Mouse (Mus musculus) stomach, embryonic 16.5 days (tissue): Measurements from ENCODE around the gene H2al1c. TPM values are rescaled to one million over a fixed set of nuclear protein-coding genes. Genes with fewer than 3 reads are reported as not detected.
"Not testable (repeated sequence)": the region's sequence is repeated elsewhere in the genome, so short reads cannot be mapped to it uniquely, and the experiment has no call there.

Experiments used
- ATAC-seq: fragments of 200-750 bp; cut with Nextera tagmentation; 2 replicates; pipeline ENCODE4 v1.8.0; 2017; ENCODE audit warnings: moderate number of reproducible peaks, moderate TSS enrichment; ENCODE audit not compliant: insufficient read depth, low FRiP score
- H3K27ac ChIP-seq: fragments of 300-500 bp; sonication (generic); 2 replicates; pipeline ENCODE4 v1.5.1; 2014; ENCODE audit warnings: low read length
- H3K27me3 ChIP-seq: fragments of 300-500 bp; sonication (generic); 2 replicates; pipeline ENCODE4 v1.6.1; 2014; ENCODE audit warnings: low read length, control low read depth, mixed read lengths; ENCODE audit not compliant: control insufficient read depth, insufficient read depth
- H3K36me3 ChIP-seq: fragments of 300-500 bp; sonication (generic); 2 replicates; pipeline ENCODE4 v1.6.1; 2014; ENCODE audit warnings: low read length; ENCODE audit not compliant: control insufficient read depth, insufficient read depth
- H3K4me1 ChIP-seq: fragments of 300-500 bp; sonication (generic); 2 replicates; pipeline ENCODE4 v1.6.1; 2014; ENCODE audit warnings: low read length, control low read depth, mixed read lengths; ENCODE audit not compliant: control insufficient read depth, insufficient read depth
- H3K4me2 ChIP-seq: fragments of 300-500 bp; sonication (generic); 2 replicates; pipeline ENCODE4 v1.6.1; 2014; ENCODE audit warnings: low read depth, low read length, mixed read lengths
- H3K4me3 ChIP-seq: fragments of 300-500 bp; sonication (generic); replicated peaks from 2 replicates; pipeline ENCODE4 v1.5.1; 2014; ENCODE audit warnings: mild to moderate bottlenecking, low read length
- H3K9ac ChIP-seq: fragments of 300-500 bp; sonication (generic); 2 replicates; pipeline ENCODE4 v1.6.1; 2014; ENCODE audit warnings: low read length
- H3K9me3 ChIP-seq: fragments of 300-500 bp; sonication (generic); replicated peaks from 2 replicates; pipeline ENCODE4 v1.6.1; 2016; ENCODE audit warnings: low read length, control low read depth; ENCODE audit not compliant: control insufficient read depth
- WGBS: fragments of 180-500 bp; shearing (Covaris S2); extraction: QIAGEN DNeasy Blood & Tissue Kit; methylation state at CpG from one replicate; pipeline ENCODE4 v1.1.7; 2014; 5-methylcytosine and 5-hydroxymethylcytosine counted together
- polyA plus RNA-seq: library from polyadenylated mRNA; unstranded; fragments of >200 nt; fragmentation: Nextera tagmentation; extraction: Ambion mirVana; gene quantifications from 2 replicates; pipeline ENCODE4 v1.2.1, GENCODE M21; 2015

H2al1c gene
- polyA plus RNA-seq, 1 experiment from 2014 or later, result not detected

DNA sequence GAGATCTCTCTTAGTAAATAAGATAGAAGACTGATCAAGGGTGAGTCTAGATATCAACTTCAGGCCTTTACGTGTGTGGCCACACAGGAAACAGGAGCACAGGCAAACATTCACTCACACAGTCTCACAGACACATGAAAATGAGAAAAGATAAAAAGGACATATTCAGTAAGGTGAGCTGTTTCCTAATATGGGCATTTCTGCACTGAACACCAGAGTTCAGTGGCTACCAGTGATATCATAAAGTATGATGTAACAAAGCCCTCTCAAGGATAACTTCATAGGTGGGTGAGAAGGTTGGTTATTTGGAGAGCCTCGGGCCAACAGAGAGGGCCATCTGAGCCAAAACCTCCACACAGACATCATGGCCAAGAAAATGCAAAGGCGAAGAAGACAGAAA lies 6.5 kb upstream of the H2al1c start, which contains the start of gene H2al1a:
Gene H2al1a, plus strand, starts transcription at position 301 of the 400 bp plus-strand sequence.
- not testable (repeated sequence) for H3K4me1 ChIP-seq, H3K9me3 ChIP-seq, H3K27ac ChIP-seq, H3K4me2 ChIP-seq, H3K9ac ChIP-seq, H3K27me3 ChIP-seq, ATAC-seq, H3K36me3 ChIP-seq, H3K4me3 ChIP-seq
- no CpG with 5 or more reads among the region's 3 CpGs for WGBS

DNA sequence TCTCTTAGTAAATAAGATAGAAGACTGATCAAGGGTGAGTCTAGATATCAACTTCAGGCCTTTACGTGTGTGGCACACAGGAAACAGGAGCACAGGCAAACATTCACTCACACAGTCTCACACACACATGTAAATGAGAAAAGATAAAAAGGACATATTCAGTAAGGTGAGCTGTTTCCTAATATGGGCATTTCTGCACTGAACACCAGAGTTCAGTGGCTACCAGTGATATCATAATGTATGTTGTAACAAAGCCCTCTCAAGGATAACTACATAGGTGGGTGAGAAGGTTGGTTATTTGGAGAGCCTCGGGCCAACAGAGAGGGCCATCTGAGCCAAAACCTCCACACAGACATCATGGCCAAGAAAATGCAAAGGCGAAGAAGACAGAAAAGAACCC lies 3.3 kb upstream of the H2al1c start, which contains the start of gene H2al1b:
Gene H2al1b, plus strand, starts transcription at position 301 of the 400 bp plus-strand sequence.
- H3K9me3 ChIP-seq, H3K4me1 ChIP-seq, H3K9ac ChIP-seq, H3K27ac ChIP-seq, ATAC-seq, H3K27me3 ChIP-seq, H3K4me2 ChIP-seq, H3K36me3 ChIP-seq, H3K4me3 ChIP-seq: not testable (repeated sequence)
- 81% methylated on average over 1 of the region's 3 CpGs for WGBS

DNA sequence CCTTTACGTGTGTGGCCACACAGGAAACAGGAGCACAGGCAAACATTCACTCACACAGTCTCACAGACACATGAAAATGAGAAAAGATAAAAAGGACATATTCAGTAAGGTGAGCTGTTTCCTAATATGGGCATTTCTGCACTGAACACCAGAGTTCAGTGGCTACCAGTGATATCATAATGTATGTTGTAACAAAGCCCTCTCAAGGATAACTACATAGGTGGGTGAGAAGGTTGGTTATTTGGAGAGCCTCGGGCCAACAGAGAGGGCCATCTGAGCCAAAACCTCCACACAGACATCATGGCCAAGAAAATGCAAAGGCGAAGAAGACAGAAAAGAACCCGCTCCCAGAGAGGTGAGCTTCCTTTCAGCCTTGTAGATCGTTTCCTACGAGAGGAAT lies 3.1 kb downstream of the H2al1c start, which contains the start of gene H2al1d:
Gene H2al1d, plus strand, starts transcription at position 301 of the 400 bp plus-strand sequence.
- WGBS, result no CpG with 5 or more reads among the region's 6 CpGs
- not testable (repeated sequence) for H3K9ac ChIP-seq, H3K4me1 ChIP-seq, H3K4me3 ChIP-seq, H3K27me3 ChIP-seq, H3K36me3 ChIP-seq, H3K9me3 ChIP-seq, H3K4me2 ChIP-seq, H3K27ac ChIP-seq, ATAC-seq

DNA sequence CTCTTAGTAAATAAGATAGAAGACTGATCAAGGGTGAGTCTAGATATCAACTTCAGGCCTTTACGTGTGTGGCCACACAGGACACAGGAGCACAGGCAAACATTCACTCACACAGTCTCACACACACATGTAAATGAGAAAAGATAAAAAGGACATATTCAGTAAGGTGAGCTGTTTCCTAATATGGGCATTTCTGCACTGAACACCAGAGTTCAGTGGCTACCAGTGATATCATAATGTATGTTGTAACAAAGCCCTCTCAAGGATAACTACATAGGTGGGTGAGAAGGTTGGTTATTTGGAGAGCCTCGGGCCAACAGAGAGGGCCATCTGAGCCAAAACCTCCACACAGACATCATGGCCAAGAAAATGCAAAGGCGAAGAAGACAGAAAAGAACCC lies 6.2 kb downstream of the H2al1c start, which contains the start of gene H2al1e:
Gene H2al1e, plus strand, starts transcription at position 301 of the 400 bp plus-strand sequence.
- H3K4me3 ChIP-seq, H3K9ac ChIP-seq, H3K4me2 ChIP-seq, H3K9me3 ChIP-seq, ATAC-seq, H3K4me1 ChIP-seq, H3K27ac ChIP-seq, H3K27me3 ChIP-seq, H3K36me3 ChIP-seq: not testable (repeated sequence)
- no CpG with 5 or more reads among the region's 3 CpGs for WGBS

DNA sequence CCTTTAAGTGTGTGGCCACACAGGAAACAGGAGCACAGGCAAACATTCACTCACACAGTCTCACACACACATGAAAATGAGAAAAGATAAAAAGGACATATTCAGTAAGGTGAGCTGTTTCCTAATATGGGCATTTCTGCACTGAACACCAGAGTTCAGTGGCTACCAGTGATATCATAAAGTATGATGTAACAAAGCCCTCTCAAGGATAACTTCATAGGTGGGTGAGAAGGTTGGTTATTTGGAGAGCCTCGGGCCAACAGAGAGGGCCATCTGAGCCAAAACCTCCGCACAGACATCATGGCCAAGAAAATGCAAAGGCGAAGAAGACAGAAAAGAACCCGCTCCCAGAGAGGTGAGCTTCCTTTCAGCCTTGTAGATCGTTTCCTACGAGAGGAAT lies 9.4 kb downstream of the H2al1c start, which contains the start of gene H2al1f:
Gene H2al1f, plus strand, starts transcription at position 301 of the 400 bp plus-strand sequence.
- not testable (repeated sequence) for H3K4me1 ChIP-seq, H3K27me3 ChIP-seq, H3K4me2 ChIP-seq, H3K4me3 ChIP-seq, ATAC-seq, H3K9ac ChIP-seq, H3K36me3 ChIP-seq, H3K9me3 ChIP-seq, H3K27ac ChIP-seq
- no CpG with 5 or more reads among the region's 6 CpGs for WGBS

DNA sequence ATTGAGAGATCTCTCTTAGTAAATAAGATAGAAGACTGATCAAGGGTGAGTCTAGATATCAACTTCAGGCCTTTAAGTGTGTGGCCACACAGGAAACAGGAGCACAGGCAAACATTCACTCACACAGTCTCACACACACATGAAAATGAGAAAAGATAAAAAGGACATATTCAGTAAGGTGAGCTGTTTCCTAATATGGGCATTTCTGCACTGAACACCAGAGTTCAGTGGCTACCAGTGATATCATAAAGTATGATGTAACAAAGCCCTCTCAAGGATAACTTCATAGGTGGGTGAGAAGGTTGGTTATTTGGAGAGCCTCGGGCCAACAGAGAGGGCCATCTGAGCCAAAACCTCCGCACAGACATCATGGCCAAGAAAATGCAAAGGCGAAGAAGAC lies 12.5 kb downstream of the H2al1c start, which contains the start of gene H2al1g:
Gene H2al1g, plus strand, starts transcription at position 301 of the 400 bp plus-strand sequence.
- not testable (repeated sequence) for H3K4me2 ChIP-seq, H3K4me3 ChIP-seq, H3K9ac ChIP-seq, ATAC-seq, H3K4me1 ChIP-seq, H3K36me3 ChIP-seq, H3K9me3 ChIP-seq, H3K27ac ChIP-seq, H3K27me3 ChIP-seq
- WGBS, result no CpG with 5 or more reads among the region's 3 CpGs

DNA sequence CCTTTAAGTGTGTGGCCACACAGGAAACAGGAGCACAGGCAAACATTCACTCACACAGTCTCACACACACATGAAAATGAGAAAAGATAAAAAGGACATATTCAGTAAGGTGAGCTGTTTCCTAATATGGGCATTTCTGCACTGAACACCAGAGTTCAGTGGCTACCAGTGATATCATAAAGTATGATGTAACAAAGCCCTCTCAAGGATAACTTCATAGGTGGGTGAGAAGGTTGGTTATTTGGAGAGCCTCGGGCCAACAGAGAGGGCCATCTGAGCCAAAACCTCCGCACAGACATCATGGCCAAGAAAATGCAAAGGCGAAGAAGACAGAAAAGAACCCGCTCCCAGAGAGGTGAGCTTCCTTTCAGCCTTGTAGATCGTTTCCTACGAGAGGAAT lies 15.7 kb downstream of the H2al1c start, which contains the start of gene H2al1h:
Gene H2al1h, plus strand, starts transcription at position 301 of the 400 bp plus-strand sequence.
- no CpG with 5 or more reads among the region's 6 CpGs for WGBS
- not testable (repeated sequence) for H3K27me3 ChIP-seq, H3K9me3 ChIP-seq

DNA sequence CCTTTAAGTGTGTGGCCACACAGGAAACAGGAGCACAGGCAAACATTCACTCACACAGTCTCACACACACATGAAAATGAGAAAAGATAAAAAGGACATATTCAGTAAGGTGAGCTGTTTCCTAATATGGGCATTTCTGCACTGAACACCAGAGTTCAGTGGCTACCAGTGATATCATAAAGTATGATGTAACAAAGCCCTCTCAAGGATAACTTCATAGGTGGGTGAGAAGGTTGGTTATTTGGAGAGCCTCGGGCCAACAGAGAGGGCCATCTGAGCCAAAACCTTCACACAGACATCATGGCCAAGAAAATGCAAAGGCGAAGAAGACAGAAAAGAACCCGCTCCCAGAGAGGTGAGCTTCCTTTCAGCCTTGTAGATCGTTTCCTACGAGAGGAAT lies 18.9 kb downstream of the H2al1c start, which contains the start of gene H2al1i:
Gene H2al1i, plus strand, starts transcription at position 301 of the 400 bp plus-strand sequence.
- ATAC-seq, H3K4me2 ChIP-seq, H3K27me3 ChIP-seq, H3K36me3 ChIP-seq, H3K9ac ChIP-seq, H3K27ac ChIP-seq, H3K4me1 ChIP-seq, H3K4me3 ChIP-seq, H3K9me3 ChIP-seq: not testable (repeated sequence)
- WGBS, result 88% methylated on average over 2 of the region's 5 CpGs

More for the DNA sequence above, 15.7 kb downstream of the H2al1c start, which contains the start of gene H2al1h:
- not testable (repeated sequence) for H3K4me3 ChIP-seq, H3K9ac ChIP-seq, H3K27ac ChIP-seq, ATAC-seq, H3K4me2 ChIP-seq, H3K36me3 ChIP-seq, H3K4me1 ChIP-seq

DNA sequence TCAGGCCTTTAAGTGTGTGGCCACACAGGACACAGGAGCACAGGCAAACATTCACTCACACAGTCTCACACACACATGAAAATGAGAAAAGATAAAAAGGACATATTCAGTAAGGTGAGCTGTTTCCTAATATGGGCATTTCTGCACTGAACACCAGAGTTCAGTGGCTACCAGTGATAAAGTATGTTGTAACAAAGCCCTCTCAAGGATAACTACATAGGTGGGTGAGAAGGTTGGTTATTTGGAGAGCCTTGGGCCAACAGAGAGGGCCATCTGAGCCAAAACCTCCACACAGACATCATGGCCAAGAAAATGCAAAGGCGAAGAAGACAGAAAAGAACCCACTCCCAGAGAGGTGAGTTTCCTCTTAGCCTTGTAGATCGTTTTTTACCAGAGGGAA lies 22.1 kb downstream of the H2al1c start, which contains the start of gene H2al1j:
Gene H2al1j, plus strand, starts transcription at position 301 of the 400 bp plus-strand sequence.
- H3K4me2 ChIP-seq, H3K4me3 ChIP-seq, H3K36me3 ChIP-seq, H3K4me1 ChIP-seq, H3K9me3 ChIP-seq, H3K9ac ChIP-seq, H3K27ac ChIP-seq, ATAC-seq, H3K27me3 ChIP-seq: not testable (repeated sequence)
- 89% methylated on average over 2 of the region's 2 CpGs for WGBS
